Mouse (Mus musculus) brain, embryonic 14.5 days (tissue): Measurements from ENCODE around the gene Prkd1.

ENCODE experiments used
- CTCF ChIP-seq: fragments of 200-500 bp; IDR thresholded peaks from 2 replicates; pipeline ENCODE4 v1.5.1; 2012; ENCODE audit warnings: inconsistent platforms, mild to moderate bottlenecking, moderate library complexity, borderline replicate concordance; ENCODE audit not compliant: insufficient read depth, insufficient read length; ENCODE audit errors: extremely low read depth
- POLR2A ChIP-seq: fragments of 200-500 bp; IDR thresholded peaks from 2 replicates; pipeline ENCODE4 v1.6.1; 2012; ENCODE audit warnings: mild to moderate bottlenecking, inconsistent platforms, borderline replicate concordance; ENCODE audit not compliant: poor library complexity, insufficient read depth, insufficient read length, severe bottlenecking; ENCODE audit errors: extremely low read depth

GRCm38 (mm10) chr12:50697492-50697891 lies 48.6 kb upstream of the Prkd1 start:
- TF ChIP-seq CTCF: peak; percentile 52; the same call in 1 of the 2 replicates
- TF ChIP-seq POLR2A: no peak
